Mouse (Mus musculus): Measurements from ENCODE around the gene Myrf. TPM values are rescaled to one million over a fixed set of nuclear protein-coding genes. Genes with fewer than 3 reads are reported as not detected.

Gene Myrf
- 54.8 and 62.8 TPM in 2 replicates for polyA plus RNA-seq (2012; rRNA removed)

- peak; percentile 83 for DNase-seq
- peak within 1 kb of the TSS; percentile 26 for H3K4me3 ChIP-seq (replicated peaks; ENCODE audit: extremely low read depth, low read depth, low read length)
- TF ChIP-seq CTCF (IDR thresholded peaks at IDR 0.05; ENCODE audit: insufficient read depth, low read length) (peak; percentile 69), POLR2A (IDR thresholded peaks at IDR 0.05; ENCODE audit: borderline replicate concordance, extremely low read depth, low read depth, low read length) (no peak)
- no peaks in the 10 kb centered on the region for H3K4me1 ChIP-seq (ENCODE audit: control insufficient read depth, insufficient read depth, low read length)
- 10% methylated on average over 43 of the region's 43 CpGs for WGBS
These were observed at the start of gene Myrf for GRCm38 (mm10) chr19:10240654-10241305. TSS of gene Myrf (minus strand) at chr19:10240748.

- TF ChIP-seq CTCF (IDR thresholded peaks at IDR 0.05; ENCODE audit: insufficient read depth, low read length) (no peak), POLR2A (IDR thresholded peaks at IDR 0.05; ENCODE audit: borderline replicate concordance, extremely low read depth, low read depth, low read length) (no peak)
- Histone ChIP-seq H3K4me1 (ENCODE audit: control insufficient read depth, insufficient read depth, low read length) (peaks cover 36% of the 10 kb centered on the region), H3K4me3 (replicated peaks; ENCODE audit: extremely low read depth, low read depth, low read length) (no peak overlapping the region)
- WGBS: 59% methylated on average over 4 of the region's 4 CpGs
- no peak for DNase-seq
These were observed 49.1 kb upstream of the Myrf start for GRCm38 (mm10) chr19:10289609-10290150.

GRCm38 (mm10) chr19:10288125-10289040, 47.8 kb upstream of the Myrf start:
- TF ChIP-seq CTCF (IDR thresholded peaks at IDR 0.05; ENCODE audit: insufficient read depth, low read length) (no peak), POLR2A (IDR thresholded peaks at IDR 0.05; ENCODE audit: borderline replicate concordance, extremely low read depth, low read depth, low read length) (no peak)
- no peak for DNase-seq
- Histone ChIP-seq H3K4me3 (replicated peaks; ENCODE audit: extremely low read depth, low read depth, low read length) (no peak overlapping the region), H3K4me1 (ENCODE audit: control insufficient read depth, insufficient read depth, low read length) (peaks cover 30% of the 10 kb centered on the region)
- 80% methylated on average over 8 of the region's 8 CpGs for WGBS

- H3K4me3 ChIP-seq (replicated peaks; ENCODE audit: extremely low read depth, low read depth, low read length): no peak overlapping the region
- peak; percentile 64 for DNase-seq
- H3K4me1 ChIP-seq (ENCODE audit: control insufficient read depth, insufficient read depth, low read length): peaks cover 27% of the 10 kb centered on the region
- TF ChIP-seq CTCF (IDR thresholded peaks at IDR 0.05; ENCODE audit: insufficient read depth, low read length) (no peak; the same call in 1 of the 2 replicates), POLR2A (IDR thresholded peaks at IDR 0.05; ENCODE audit: borderline replicate concordance, extremely low read depth, low read depth, low read length) (no peak)
- 60% methylated on average over 10 of the region's 10 CpGs for whole genome bisulfite sequencing
These were observed 45.9 kb upstream of the Myrf start for GRCm38 (mm10) chr19:10286458-10286872.

GRCm38 (mm10) chr19:10280771-10281540, 40.4 kb upstream of the Myrf start:
- WGBS: 65% methylated on average over 14 of the region's 14 CpGs
- Histone ChIP-seq H3K4me1 (ENCODE audit: control insufficient read depth, insufficient read depth, low read length) (peaks cover 7% of the 10 kb centered on the region), H3K4me3 (replicated peaks; ENCODE audit: extremely low read depth, low read depth, low read length) (no peak overlapping the region)
- TF ChIP-seq POLR2A (IDR thresholded peaks at IDR 0.05; ENCODE audit: borderline replicate concordance, extremely low read depth, low read depth, low read length): no peak
- no peak for TF ChIP-seq CTCF (IDR thresholded peaks at IDR 0.05; ENCODE audit: insufficient read depth, low read length)
- no peak for DNase-seq

- no peak for DNase-seq
- WGBS: 38% methylated on average over 9 of the region's 9 CpGs
- peaks cover 6% of the 10 kb centered on the region; the same call in 1 of the 2 replicates for H3K4me1 ChIP-seq (ENCODE audit: control insufficient read depth, insufficient read depth, low read length)
- no peak for TF ChIP-seq POLR2A (IDR thresholded peaks at IDR 0.05; ENCODE audit: borderline replicate concordance, extremely low read depth, low read depth, low read length)
- TF ChIP-seq CTCF (IDR thresholded peaks at IDR 0.05; ENCODE audit: insufficient read depth, low read length): no peak
- no peak overlapping the region for H3K4me3 ChIP-seq (replicated peaks; ENCODE audit: extremely low read depth, low read depth, low read length)
These were observed 39.1 kb upstream of the Myrf start for GRCm38 (mm10) chr19:10279668-10280067.

GRCm38 (mm10) chr19:10278669-10279324, 38.2 kb upstream of the Myrf start:
- no peak overlapping the region for H3K4me3 ChIP-seq (replicated peaks; ENCODE audit: extremely low read depth, low read depth, low read length)
- H3K4me1 ChIP-seq (ENCODE audit: control insufficient read depth, insufficient read depth, low read length): peaks cover 6% of the 10 kb centered on the region; the same call in 1 of the 2 replicates
- DNase-seq: no peak
- TF ChIP-seq CTCF (IDR thresholded peaks at IDR 0.05; ENCODE audit: insufficient read depth, low read length) (no peak), POLR2A (IDR thresholded peaks at IDR 0.05; ENCODE audit: borderline replicate concordance, extremely low read depth, low read depth, low read length) (no peak)
- 36% methylated on average over 6 of the region's 6 CpGs for WGBS

- WGBS: 54% methylated on average over 5 of the region's 5 CpGs
- Histone ChIP-seq H3K4me3 (replicated peaks; ENCODE audit: extremely low read depth, low read depth, low read length) (no peak overlapping the region), H3K4me1 (ENCODE audit: control insufficient read depth, insufficient read depth, low read length) (peaks cover 6% of the 10 kb centered on the region; the same call in 1 of the 2 replicates)
These were observed 37.2 kb upstream of the Myrf start for GRCm38 (mm10) chr19:10277759-10278158.

More at GRCm38 (mm10) chr19:10277759-10278158, 37.2 kb upstream of the Myrf start:
- TF ChIP-seq POLR2A (IDR thresholded peaks at IDR 0.05; ENCODE audit: borderline replicate concordance, extremely low read depth, low read depth, low read length): peak; percentile 33; the same call in 1 of the 2 replicates
- no peak for TF ChIP-seq CTCF (IDR thresholded peaks at IDR 0.05; ENCODE audit: insufficient read depth, low read length)
- peak; percentile 75 for DNase-seq
